Mouse (Mus musculus): ENCODE results near the gene Snrpa.

- TF ChIP-seq CTCF (IDR thresholded peaks at IDR 0.05; ENCODE audit: low read depth, low read length) (no peak), EP300 (IDR thresholded peaks at IDR 0.05; ENCODE audit: insufficient read depth, low read depth, low read length) (no peak), POLR2A (IDR thresholded peaks at IDR 0.05; ENCODE audit: insufficient read depth, low read length) (no peak)
These were observed 7.8 kb upstream of the Snrpa start for GRCm38 (mm10) chr7:27203730-27204449.
